ENCODE assay signal across 11 mouse cellular contexts in genomic region chr11:79860611-79861067, GRCm38 (mm10).
DNase-seq lines count a peak whose midpoint lies in the region; ATAC-seq and TF ChIP-seq lines count a peak whose summit lies in the region.
"Had no signal": no experiment of that assay in that cellular context is flagged by ENCODE, and none has a peak within 500 bp of the region (broad histone marks: within the 10 kb centered on the region; RNA-seq: fewer than 3 reads in every experiment).

No protein-coding gene starts in this region.

- H3K36me3 ChIP-seq in CH12.LX (replicated peaks in 1 of 2; ENCODE audit: control insufficient read depth in 1 of 2, insufficient read depth in 1 of 2, low read length in 1 of 2) (no peaks in the 10 kb centered on the region), ES-E14 (ENCODE audit: control insufficient read depth, insufficient read depth, low read length, poor library complexity, severe bottlenecking) (no peaks in the 10 kb centered on the region)
- no peaks in the 10 kb centered on the region for H3K36me3 ChIP-seq in limb, embryonic 11.5 days (ENCODE audit: control insufficient read depth, insufficient read depth, low read length)
- H3K36me3 ChIP-seq in forebrain, embryonic 13.5 days (ENCODE audit: poor library complexity, severe bottlenecking), result no peaks in the 10 kb centered on the region
- H3K36me3 ChIP-seq: neural tube, embryonic 15.5 days had no signal

- no peak for TF ChIP-seq CTCF in CH12.LX (conservative IDR thresholded peaks at IDR 0.05 in 1 of 2, IDR thresholded peaks at IDR 0.05 in 1 of 2; ENCODE audit: low read depth in 2 of 2, low read length in 2 of 2)

- H3K79me2 ChIP-seq in CH12.LX (replicated peaks; ENCODE audit: control insufficient read depth, extremely low read depth, insufficient read depth, poor library complexity, severe bottlenecking), result no peaks in the 10 kb centered on the region

- H3K4me1 ChIP-seq in CH12.LX (ENCODE audit: control insufficient read depth in 1 of 2, insufficient read depth in 2 of 2), result peaks cover 4 to 19% of the 10 kb centered on the region in 2 experiments; a peak in 3 of 4 replicates
- H3K4me1 ChIP-seq in ES-E14 (ENCODE audit: control insufficient read depth in 2 of 2, insufficient read depth in 2 of 2, low read length in 2 of 2, poor library complexity in 1 of 2), result no peaks in the 10 kb centered on the region
- H3K4me1 ChIP-seq in limb, embryonic 11.5 days (ENCODE audit: control insufficient read depth, insufficient read depth, low read length), result peaks cover 3% of the 10 kb centered on the region; the same call in 1 of the 2 replicates
- no peaks in the 10 kb centered on the region for H3K4me1 ChIP-seq in forebrain, embryonic 13.5 days

- H3K4me3 ChIP-seq in CH12.LX (replicated peaks in 1 of 3; ENCODE audit: low read depth in 2 of 3, low read length in 2 of 3, poor library complexity in 1 of 3) (no peak overlapping the region), ES-E14 (ENCODE audit: insufficient read depth in 1 of 2, low read depth in 1 of 2, low read length in 2 of 2, poor library complexity in 1 of 2, severe bottlenecking in 1 of 2) (no peak overlapping the region)
- H3K4me3 ChIP-seq in limb, embryonic 11.5 days (ENCODE audit: low read depth, low read length), result no peak overlapping the region
- H3K4me3 ChIP-seq in forebrain, embryonic 13.5 days, result no peak overlapping the region
- H3K4me3 ChIP-seq: neural tube, embryonic 15.5 days had no signal

- no peak overlapping the region for H3K4me2 ChIP-seq in CH12.LX (ENCODE audit: insufficient read depth, low read depth, poor library complexity, severe bottlenecking)
- H3K4me2 ChIP-seq in limb, embryonic 11.5 days (ENCODE audit: low read depth, severe bottlenecking), result no peak overlapping the region
- no peak overlapping the region for H3K4me2 ChIP-seq in forebrain, embryonic 13.5 days
- H3K4me2 ChIP-seq: neural tube, embryonic 15.5 days had no signal

- in situ Hi-C loops in CH12.LX (cut with MboI; ENCODE audit: low pct_ligation_motif_present, low pct_unique_long_range_greater_than_20kb, low sequenced_read_pairs), result no loop called here
- in situ Hi-C loops in ES-E14 (cut with MboI; ENCODE audit: low sequenced_read_pairs in 2 of 2, unreplicated experiment in 2 of 2), result no loop called here

- dilution Hi-C loops in CH12.LX (cut with MboI; ENCODE audit: extremely low pct_ligation_motif_present, extremely low pct_unique_long_range_greater_than_20kb, low sequenced_read_pairs), result no loop called here

- 16% methylated on average over 12 of the region's 12 CpGs for WGBS in limb, embryonic 11.5 days
- 26% methylated on average over 12 of the region's 12 CpGs for WGBS in forebrain, embryonic 13.5 days

- no peak overlapping the region for H3K9ac ChIP-seq in CH12.LX (ENCODE audit: insufficient read depth, low read depth)
- H3K9ac ChIP-seq in ES-E14 (ENCODE audit: insufficient read depth, low read depth, low read length, poor library complexity, severe bottlenecking), result no peak overlapping the region
- H3K9ac ChIP-seq in limb, embryonic 11.5 days (ENCODE audit: low read length), result no peak overlapping the region
- H3K9ac ChIP-seq in forebrain, embryonic 13.5 days, result no peak overlapping the region
- H3K9ac ChIP-seq: neural tube, embryonic 15.5 days had no signal

- ATAC-seq in limb, embryonic 11.5 days (ENCODE audit: insufficient number of reproducible peaks, low FRiP score, low TSS enrichment, low read depth), result no peak
- ATAC-seq in forebrain, embryonic 13.5 days, result no peak
- no peak for ATAC-seq in monocyte, adult 5-6 weeks (replicated peaks; ENCODE audit: insufficient number of reproducible peaks, low FRiP score, low TSS enrichment, poor library complexity, severe bottlenecking)

- TF ChIP-seq EP300 in CH12.LX (IDR thresholded peaks at IDR 0.05; ENCODE audit: low read length), result no peak

- DNase-seq in CH12.LX (ENCODE audit: extremely low read depth) (peak; percentile 87), ES-E14 (ENCODE audit: low read depth, low spot score) (peak; percentile 11)
- peak; percentile 50 for DNase-seq in kidney, adult 9 months
- peak; percentile 36 for DNase-seq in limb, embryonic 11.5 days (ENCODE audit: low spot score)
- DNase-seq in natural killer cell, adult 2 months (ENCODE audit: low spot score in 2 of 2), result no peak
- DNase-seq: cerebellum, adult 11 months; heart, postnatal 4 days; thymus, postnatal 4 days had no signal

- no peaks in the 10 kb centered on the region for H3K27me3 ChIP-seq in CH12.LX (replicated peaks)
- H3K27me3 ChIP-seq in limb, embryonic 11.5 days (ENCODE audit: control insufficient read depth, insufficient read depth, low read length), result no peaks in the 10 kb centered on the region
- no peaks in the 10 kb centered on the region for H3K27me3 ChIP-seq in forebrain, embryonic 13.5 days
- H3K27me3 ChIP-seq: neural tube, embryonic 15.5 days had no signal

- no peak overlapping the region for H3K27ac ChIP-seq in CH12.LX (ENCODE audit: insufficient read depth, low read depth)
- H3K27ac ChIP-seq in ES-E14 (ENCODE audit: insufficient read depth, low read depth, low read length, poor library complexity, severe bottlenecking), result no peak overlapping the region
- no peak overlapping the region for H3K27ac ChIP-seq in limb, embryonic 11.5 days (replicated peaks; ENCODE audit: low read depth, low read length)
- no peak overlapping the region for H3K27ac ChIP-seq in forebrain, embryonic 13.5 days
- H3K27ac ChIP-seq: neural tube, embryonic 15.5 days had no signal

- peak; percentile 36; the same call in 1 of the 2 replicates for TF ChIP-seq POLR2A in CH12.LX (IDR thresholded peaks at IDR 0.05; ENCODE audit: low read depth, low read length)

- peaks cover 6% of the 10 kb centered on the region for H3K9me3 ChIP-seq in CH12.LX (replicated peaks; ENCODE audit: low read length)
- H3K9me3 ChIP-seq in ES-E14 (ENCODE audit: control insufficient read depth, insufficient read depth, low read depth, low read length), result no peaks in the 10 kb centered on the region
- no peaks in the 10 kb centered on the region for H3K9me3 ChIP-seq in limb, embryonic 11.5 days (ENCODE audit: control insufficient read depth, low read length)
- no peaks in the 10 kb centered on the region for H3K9me3 ChIP-seq in forebrain, embryonic 13.5 days (replicated peaks)
- H3K9me3 ChIP-seq: neural tube, embryonic 15.5 days had no signal

- TF ChIP-seq RAD21 in CH12.LX (IDR thresholded peaks at IDR 0.05; ENCODE audit: low read depth, low read length), result no peak

TF ChIP-seq in CH12.LX, 34 proteins besides CTCF, POLR2A, EP300 and RAD21 (continues in another document):
- TF ChIP-seq RCOR1 (conservative IDR thresholded peaks at IDR 0.05; ENCODE audit: low read depth, low read length), result no peak
- no peak for TF ChIP-seq ZC3H11A (IDR thresholded peaks at IDR 0.05; ENCODE audit: low read depth, low read length)
- no peak for TF ChIP-seq MAZ (IDR thresholded peaks at IDR 0.05; ENCODE audit: low read depth, low read length)
- TF ChIP-seq ELF1 (IDR thresholded peaks at IDR 0.05; ENCODE audit: low read depth, low read length), result no peak
- no peak for TF ChIP-seq GABPA (IDR thresholded peaks at IDR 0.05; ENCODE audit: insufficient replicate concordance, low read depth, low read length)
- TF ChIP-seq NELFE (IDR thresholded peaks at IDR 0.05; ENCODE audit: low read depth, low read length), result no peak
- no peak for TF ChIP-seq PAX5 (IDR thresholded peaks at IDR 0.05; ENCODE audit: low read length)
- no peak for TF ChIP-seq MEF2A (IDR thresholded peaks at IDR 0.05; ENCODE audit: borderline replicate concordance, low read depth, low read length)
- no peak for TF ChIP-seq JUN (IDR thresholded peaks at IDR 0.05; ENCODE audit: insufficient read depth, low read depth, low read length)
- peak; percentile 55; the same call in 1 of the 2 replicates for TF ChIP-seq MYC (IDR thresholded peaks at IDR 0.05; ENCODE audit: low read depth, low read length)
- TF ChIP-seq HCFC1 (IDR thresholded peaks at IDR 0.05; ENCODE audit: low read depth, low read length), result no peak
- TF ChIP-seq MAX (IDR thresholded peaks at IDR 0.05; ENCODE audit: low read length), result peak; percentile 74
- TF ChIP-seq SMC3 (IDR thresholded peaks at IDR 0.05; ENCODE audit: low read depth, low read length), result no peak
- peak; percentile 38; the same call in 1 of the 2 replicates for TF ChIP-seq TCF12 (IDR thresholded peaks at IDR 0.05; ENCODE audit: low read depth, low read length)
- TF ChIP-seq IRF4 (IDR thresholded peaks at IDR 0.05; ENCODE audit: low read depth, low read length), result no peak
- TF ChIP-seq ZNF384 (IDR thresholded peaks at IDR 0.05; ENCODE audit: low read depth, low read length), result no peak
- no peak for TF ChIP-seq USF1 (IDR thresholded peaks at IDR 0.05; ENCODE audit: low read depth, low read length)
- no peak for TF ChIP-seq CHD2 (IDR thresholded peaks at IDR 0.05; ENCODE audit: low read length)

TF ChIP-seq in ES-E14, 5 proteins besides CTCF, POLR2A, EP300 and RAD21:
- TF ChIP-seq MAFK (IDR thresholded peaks at IDR 0.05; ENCODE audit: insufficient read depth, low read depth, low read length), result no peak
- TF ChIP-seq ZC3H11A (IDR thresholded peaks at IDR 0.05; ENCODE audit: borderline replicate concordance, low read depth, low read length), result no peak
- no peak for TF ChIP-seq ZNF384 (IDR thresholded peaks at IDR 0.05; ENCODE audit: low read depth, low read length)
- no peak for TF ChIP-seq CHD2 (IDR thresholded peaks at IDR 0.05; ENCODE audit: low read depth, low read length)
- no peak for TF ChIP-seq HCFC1 (IDR thresholded peaks at IDR 0.05; ENCODE audit: borderline replicate concordance, insufficient read depth, low read length)

Comparison
In these comparisons a context has a peak if more than half of its experiments do, and no peak if none do; other contexts are left out.
1. DNase-seq: peak in CH12.LX (single experiment), ES-E14 (single experiment), kidney, adult 9 months (single experiment) and limb, embryonic 11.5 days (single experiment); none in natural killer cell, adult 2 months (0 of 2).